Mouse (Mus musculus) cerebellum, adult 2 months (tissue): ENCODE measurements around the gene AY358078.

Source experiments
- CTCF ChIP-seq: fragments of 200-500 bp; IDR thresholded peaks from 2 replicates; pipeline ENCODE4 v1.5.1; 2011; ENCODE audit warnings: low read depth, mild to moderate bottlenecking, control low read depth, low read length, moderate library complexity, borderline replicate concordance; ENCODE audit not compliant: insufficient read depth
- POLR2A ChIP-seq: fragments of 200-500 bp; IDR thresholded peaks from 2 replicates; pipeline ENCODE4 v1.6.1; 2011; ENCODE audit warnings: low read length, control low read depth, borderline replicate concordance; ENCODE audit not compliant: insufficient read depth

DNA sequence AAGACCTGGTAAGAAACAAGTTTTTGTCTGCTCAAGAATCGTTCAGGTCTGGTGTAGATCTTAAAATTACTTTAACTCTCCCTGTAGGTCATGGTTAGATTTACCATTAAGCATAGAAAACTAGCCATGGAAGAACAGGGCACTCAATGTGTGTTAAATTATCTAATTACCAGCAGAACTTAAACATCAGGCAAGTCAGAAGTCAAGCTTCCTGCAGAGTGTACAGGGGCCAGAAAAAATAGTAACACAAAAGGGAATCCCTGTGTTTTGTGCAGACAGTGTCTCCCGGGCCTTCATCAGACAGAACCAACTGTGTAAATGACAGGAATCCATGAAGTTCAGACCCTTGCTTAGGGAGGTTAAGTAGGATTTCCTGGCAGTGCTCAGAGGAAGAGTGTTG is 43.9 kb upstream of the AY358078 start:
- TF ChIP-seq POLR2A (no peak), CTCF (no peak)
